Mouse (Mus musculus) liver, adult (tissue): ENCODE measurements at regions not wholly inside any gene's neighbourhood (a gene's known extent, or its start where the extent isn't known, plus 50 kb on each side); places are given as distances from the start of the nearest gene placed in this dataset.

ENCODE experiments used
- GATA4 ChIP-seq: IDR thresholded peaks from 2 replicates; pipeline ENCODE4 v1.6.1; 2014; ENCODE audit warnings: mild to moderate bottlenecking, low read length; ENCODE audit not compliant: insufficient replicate concordance

GRCm38 (mm10) chr1:94341237-94341636 lies 288.9 kb upstream of the Pdcd1 start:
- no peak for TF ChIP-seq GATA4

- no peak for TF ChIP-seq GATA4
Measured at GRCm38 (mm10) chr1:94318029-94318428, 265.7 kb upstream of the Pdcd1 start.

- TF ChIP-seq GATA4: no peak
Measured at GRCm38 (mm10) chr1:94298395-94298794, 246.0 kb upstream of the Pdcd1 start.

GRCm38 (mm10) chr1:94272569-94272968 lies 220.2 kb upstream of the Pdcd1 start:
- no peak for TF ChIP-seq GATA4

- TF ChIP-seq GATA4: no peak
Measured at GRCm38 (mm10) chr1:94263313-94263712, 211.0 kb upstream of the Pdcd1 start.

GRCm38 (mm10) chr1:94235426-94235825 lies 183.1 kb upstream of the Pdcd1 start:
- no peak for TF ChIP-seq GATA4

GRCm38 (mm10) chr1:94221006-94221405 lies 168.7 kb upstream of the Pdcd1 start:
- no peak for TF ChIP-seq GATA4

GRCm38 (mm10) chr1:94217407-94217806 lies 165.1 kb upstream of the Pdcd1 start:
- TF ChIP-seq GATA4: no peak

- TF ChIP-seq GATA4: no peak
Measured at GRCm38 (mm10) chr1:94208929-94209328, 156.6 kb upstream of the Pdcd1 start.

- TF ChIP-seq GATA4: no peak
Measured at GRCm38 (mm10) chr1:94207859-94208258, 155.5 kb upstream of the Pdcd1 start.

- no peak for TF ChIP-seq GATA4
Measured at GRCm38 (mm10) chr1:94203281-94203680, 150.9 kb upstream of the Pdcd1 start.

GRCm38 (mm10) chr1:94183876-94184275 lies 131.5 kb upstream of the Pdcd1 start:
- TF ChIP-seq GATA4: no peak

GRCm38 (mm10) chr1:94149958-94150357 lies 97.6 kb upstream of the Pdcd1 start:
- TF ChIP-seq GATA4: no peak

GRCm38 (mm10) chr1:94147015-94147414 lies 94.7 kb upstream of the Pdcd1 start:
- peak; percentile 57; the same call in 1 of the 2 replicates for TF ChIP-seq GATA4

GRCm38 (mm10) chr1:94140518-94140917 lies 88.2 kb upstream of the Pdcd1 start:
- no peak for TF ChIP-seq GATA4

- TF ChIP-seq GATA4: no peak
Measured at GRCm38 (mm10) chr1:94139445-94140062, 87.2 kb upstream of the Pdcd1 start.

- no peak for TF ChIP-seq GATA4
Measured at GRCm38 (mm10) chr1:94136731-94137130, 84.4 kb upstream of the Pdcd1 start.
